Mouse (Mus musculus) liver, embryonic 14.5 days (tissue): ENCODE measurements around the gene Hoxa7.

Source experiments
- CTCF ChIP-seq: IDR thresholded peaks from 2 replicates; pipeline ENCODE4 v1.5.1; 2016; ENCODE audit warnings: antibody characterized with exemption, low read depth, control low read depth
- EP300 ChIP-seq: IDR thresholded peaks from 2 replicates; pipeline ENCODE4 v1.6.1; 2016; ENCODE audit warnings: antibody characterized with exemption, low read depth

DNA sequence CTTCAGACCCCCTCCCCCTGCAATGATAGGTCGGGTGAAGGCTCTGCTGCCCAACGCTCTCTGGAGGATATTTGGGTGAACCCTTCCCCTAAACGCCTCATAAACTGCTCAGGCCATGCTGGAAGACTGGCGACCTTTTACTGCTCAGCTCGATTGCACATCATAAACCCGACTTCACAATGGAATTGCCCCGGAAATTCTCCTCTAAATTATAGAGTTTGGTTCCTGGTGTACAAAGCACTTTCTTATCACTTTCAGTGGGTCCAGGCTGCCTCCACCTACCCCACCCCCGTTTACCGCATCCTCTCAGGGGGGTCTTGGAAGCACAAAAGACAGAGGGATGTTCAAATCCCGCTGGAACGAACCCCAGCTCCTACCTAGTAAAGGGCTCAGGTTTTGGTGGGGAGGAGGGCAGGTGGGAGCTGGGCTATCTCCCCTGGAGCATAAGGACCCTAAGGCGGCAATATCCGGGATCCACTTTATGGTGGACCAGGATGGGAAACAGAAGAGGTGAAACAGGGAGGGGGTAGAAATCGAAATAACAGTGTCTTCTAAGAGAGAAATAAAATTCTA, 2.9 kb downstream of the Hoxa7 start:
- no peak for TF ChIP-seq EP300
- no peak for TF ChIP-seq CTCF
